Mouse (Mus musculus) embryonic fibroblast, embryonic 13.5 days (primary cell): ENCODE results near the gene Abcb1a.

Source experiments
- CTCF ChIP-seq: IDR thresholded peaks from 2 replicates; pipeline ENCODE4 v1.5.1; 2011; ENCODE audit warnings: mild to moderate bottlenecking, control low read depth, low read length, moderate library complexity, borderline replicate concordance; ENCODE audit not compliant: insufficient read depth
- POLR2A ChIP-seq: IDR thresholded peaks from 2 replicates; pipeline ENCODE4 v1.6.1; 2011; ENCODE audit warnings: low read depth, mild to moderate bottlenecking, control low read depth, low read length, moderate library complexity

GRCm38 (mm10) chr5:8736389-8736788, 76.5 kb downstream of the Abcb1a start:
- TF ChIP-seq CTCF (no peak), POLR2A (no peak)
